ENCODE assay signal across 12 mouse cellular contexts in the genomic region with DNA sequence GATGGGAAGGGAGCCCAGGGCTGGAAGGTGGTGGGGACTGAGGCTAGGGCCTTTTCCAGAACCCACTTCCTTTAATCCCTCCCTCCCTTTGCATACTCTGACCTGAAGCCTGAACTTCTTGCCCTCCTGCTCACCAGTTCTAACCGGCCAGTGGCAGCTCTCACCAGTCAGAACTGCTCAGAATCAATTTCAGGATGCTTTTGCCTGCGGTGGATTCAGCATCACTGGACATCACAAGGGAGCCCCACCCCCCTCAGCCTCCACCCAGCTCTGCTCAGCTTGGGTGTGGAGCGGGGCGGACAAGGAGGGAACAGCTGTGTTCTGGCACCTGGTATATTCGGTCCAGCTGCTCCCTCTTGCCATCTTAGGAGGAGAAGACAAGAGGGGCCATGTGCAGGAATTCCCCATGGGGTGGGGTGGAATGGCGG. TPM values are rescaled to one million over a fixed set of nuclear protein-coding genes. Genes with fewer than 3 reads are reported as not detected.
DNase-seq lines count a peak whose midpoint lies in the region; ATAC-seq lines count a peak whose summit lies in the region.
"Had no signal": no experiment of that assay in that cellular context is flagged by ENCODE, and none has a peak within 500 bp of the region (broad histone marks: within the 10 kb centered on the region; RNA-seq: fewer than 3 reads in every experiment).

A gene (minus strand): TSS at position 226 of the 428 bp plus-strand sequence.

- peak within 1 kb of the TSS; percentile 40 for H3K9ac ChIP-seq in liver, embryonic 13.5 days
- H3K9ac ChIP-seq: hindbrain, embryonic 15.5 days; neural tube, embryonic 12.5 days had no signal

- no peak; the same call in 1 of the 2 replicates for ATAC-seq in liver, embryonic 13.5 days (ENCODE audit: low read depth)

- H3K4me2 ChIP-seq in liver, embryonic 13.5 days = peak within 1 kb of the TSS; percentile 56
- H3K4me2 ChIP-seq: hindbrain, embryonic 15.5 days; neural tube, embryonic 12.5 days had no signal

- intact Hi-C loops in heart, postnatal 14 days (cut with DNase I) = no loop called here

- DNase-seq in heart, adult 11 months = peak; percentile 78
- DNase-seq in heart, postnatal 14 days = no peak
- peak; percentile 99 for DNase-seq in R1 (ENCODE audit: low read depth, low spot score)
- DNase-seq in kidney, adult 11 months = peak; percentile 78
- no peak for DNase-seq in liver, embryonic 13.5 days
- DNase-seq in left cerebral cortex, adult 18-20 months (ENCODE audit: low spot score in 2 of 2) = no peak
- DNase-seq in adrenal gland, adult 2 months = no peak
- DNase-seq in thymus, postnatal 14 days = no peak
- DNase-seq: cerebellum, adult 8-10 months; thymus, postnatal 36 days had no signal

- no peaks in the 10 kb centered on the region for H3K9me3 ChIP-seq in liver, embryonic 13.5 days (replicated peaks)
- H3K9me3 ChIP-seq: hindbrain, embryonic 15.5 days; neural tube, embryonic 12.5 days had no signal

- peak within 1 kb of the TSS; percentile 11; the same call in 1 of the 2 replicates for H3K27ac ChIP-seq in liver, embryonic 13.5 days
- H3K27ac ChIP-seq: hindbrain, embryonic 15.5 days; neural tube, embryonic 12.5 days had no signal

- H3K4me3 ChIP-seq in liver, embryonic 13.5 days (replicated peaks) = peak within 1 kb of the TSS; percentile 23
- H3K4me3 ChIP-seq: hindbrain, embryonic 15.5 days; neural tube, embryonic 12.5 days had no signal

- H3K36me3 ChIP-seq in liver, embryonic 13.5 days = no peaks in the 10 kb centered on the region
- H3K36me3 ChIP-seq: hindbrain, embryonic 15.5 days; neural tube, embryonic 12.5 days had no signal

- 0 out of 2 replicates have a peak, but pooled peaks cover 7% of the 10 kb centered on the region for H3K27me3 ChIP-seq in liver, embryonic 13.5 days

- 62% methylated on average over 6 of the region's 6 CpGs for WGBS in liver, embryonic 13.5 days (ENCODE audit: insufficient replicate concordance)

- peaks cover 53% of the 10 kb centered on the region for H3K4me1 ChIP-seq in liver, embryonic 13.5 days (replicated peaks)

RNA-seq across cellular contexts. Expression of the gene that starts here (rescaled TPM):
- total RNA-seq in heart, postnatal 14 days (2021) = not detected
- polyA plus RNA-seq in liver, embryonic 13.5 days (2015; fragmentation: Nextera tagmentation; extraction: Ambion mirVana) = 0.42 and 0.59 TPM in 2 replicates
- not detected for total RNA-seq in left cerebral cortex, adult 18-20 months (2021)
- total RNA-seq in adrenal gland, adult 2 months (2021) = not detected
- 0.18 and 0.55 TPM in 2 replicates for polyA plus RNA-seq in adrenal gland, adult 2 months (2012; rRNA removed)
- polyA plus RNA-seq: hindbrain, embryonic 15.5 days had no signal

Comparison
In these comparisons a context has a peak if more than half of its experiments do, and no peak if none do; other contexts are left out.
1. DNase-seq: peak in heart, adult 11 months (single experiment), R1 (single experiment) and kidney, adult 11 months (single experiment); none in heart, postnatal 14 days (0 of 2), liver, embryonic 13.5 days (single experiment), left cerebral cortex, adult 18-20 months (0 of 2), adrenal gland, adult 2 months (single experiment) and thymus, postnatal 14 days (single experiment).